Mouse (Mus musculus) adrenal gland, adult 8-10 months (tissue): Measurements from ENCODE around the gene Man1a2. TPM values are rescaled to one million over a fixed set of nuclear protein-coding genes. Genes with fewer than 3 reads are reported as not detected.

ENCODE experiments used
- DNase-seq: peaks from one replicate; pipeline ENCODE4 v3.0.0; 2022
- total RNA-seq, 4 experiments: library from RNA; stranded (reverse); gene quantifications; 2 replicates each; pipeline ENCODE4 v1.2.4; 2022

Gene Man1a2
- total RNA-seq, 4 experiments from 2014 or later = 99.9 to 119 (median 108) TPM

DNA sequence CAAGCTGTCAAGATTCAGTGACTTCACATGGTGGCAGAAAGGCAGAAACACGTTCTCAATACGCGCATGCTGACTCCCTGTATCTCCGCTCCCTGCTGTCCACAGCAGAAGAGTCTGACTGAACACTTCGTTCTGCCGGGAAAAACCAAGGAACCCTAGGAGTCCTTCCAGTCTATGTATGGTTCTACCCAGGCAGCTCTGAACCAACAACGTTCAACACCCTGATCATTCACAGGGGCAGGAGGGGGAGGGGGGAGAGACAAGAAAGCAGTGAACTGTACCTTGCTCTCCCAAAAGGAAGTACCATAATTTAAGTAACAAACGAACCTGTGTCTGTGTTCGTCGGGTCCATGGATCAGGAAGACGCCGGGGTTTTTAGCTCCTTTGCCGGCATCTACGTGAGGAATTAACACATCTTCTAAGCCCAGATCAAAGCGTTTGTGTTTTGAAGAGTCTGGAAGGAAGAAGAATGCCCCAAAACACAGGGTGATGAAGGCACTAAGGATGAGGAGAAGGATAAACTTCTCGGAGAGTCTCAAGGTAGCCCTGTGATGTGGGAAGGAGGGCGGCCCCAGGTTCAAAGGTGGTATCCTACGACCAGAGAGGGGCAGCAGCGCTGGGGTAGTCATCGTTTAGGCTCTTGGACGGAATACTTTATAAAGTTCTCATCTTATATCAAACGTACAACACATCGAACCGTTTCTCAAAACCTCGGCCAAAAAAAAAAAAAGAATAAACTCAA is 898 bp downstream of the Man1a2 start:
- DNase-seq = no peak

GRCm38 (mm10) chr3:100682841-100683240 is 2.5 kb downstream of the Man1a2 start:
- no peak for DNase-seq

- no peak for DNase-seq
Measured at GRCm38 (mm10) chr3:100682281-100682680, 3.0 kb downstream of the Man1a2 start.

GRCm38 (mm10) chr3:100681448-100682092 is 3.7 kb downstream of the Man1a2 start:
- no peak for DNase-seq

DNA sequence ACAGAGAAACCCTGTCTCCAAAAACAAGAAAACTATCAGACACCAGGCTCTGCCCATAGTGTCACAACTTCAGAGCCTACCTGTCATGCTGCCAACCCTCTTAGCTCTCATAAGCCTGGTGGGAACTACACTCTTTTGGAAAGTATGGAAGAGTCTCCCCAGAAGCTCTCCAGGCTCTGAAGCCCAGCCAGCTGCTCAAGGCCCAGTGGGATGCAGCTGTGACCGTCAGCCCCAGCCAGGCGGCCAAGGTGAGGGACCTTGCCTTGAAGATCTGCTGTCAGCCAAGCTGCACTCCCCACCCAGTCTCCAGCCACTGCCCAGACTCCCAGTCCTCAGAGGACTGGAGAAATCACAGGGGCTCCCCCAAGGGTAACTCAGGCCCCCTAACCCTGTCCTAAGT is 5.1 kb downstream of the Man1a2 start:
- DNase-seq = peak; percentile 34

GRCm38 (mm10) chr3:100678951-100679570 is 6.2 kb downstream of the Man1a2 start:
- DNase-seq = no peak

DNA sequence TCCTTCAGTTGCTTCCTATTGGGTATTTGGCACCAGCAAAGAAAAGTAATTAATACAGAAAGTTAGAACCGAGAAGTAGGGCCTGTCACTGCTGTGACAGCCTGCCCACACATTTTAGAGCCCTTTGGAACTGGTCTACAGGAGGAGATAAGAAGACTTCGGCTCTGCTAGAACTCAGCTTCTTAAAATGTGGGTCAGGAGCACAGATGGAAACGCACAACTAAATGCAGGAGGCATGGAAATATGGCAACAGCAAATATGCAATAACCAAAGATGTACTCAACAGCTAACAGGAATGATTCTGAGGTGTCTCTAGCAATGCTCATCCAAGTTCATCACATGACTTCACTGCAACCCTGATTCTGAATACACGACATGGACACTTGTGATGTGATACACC is 10.2 kb downstream of the Man1a2 start:
- no peak for DNase-seq

GRCm38 (mm10) chr3:100670412-100670811 is 14.9 kb downstream of the Man1a2 start:
- DNase-seq = no peak

GRCm38 (mm10) chr3:100653291-100653690 is 32.0 kb downstream of the Man1a2 start:
- DNase-seq = no peak

- DNase-seq = no peak
Measured at GRCm38 (mm10) chr3:100641581-100641980, 43.7 kb downstream of the Man1a2 start.

- DNase-seq = no peak
Measured at GRCm38 (mm10) chr3:100636255-100636654, 49.0 kb downstream of the Man1a2 start.

- DNase-seq = peak; percentile 43
Measured at GRCm38 (mm10) chr3:100634821-100635220, 50.5 kb downstream of the Man1a2 start.

DNA sequence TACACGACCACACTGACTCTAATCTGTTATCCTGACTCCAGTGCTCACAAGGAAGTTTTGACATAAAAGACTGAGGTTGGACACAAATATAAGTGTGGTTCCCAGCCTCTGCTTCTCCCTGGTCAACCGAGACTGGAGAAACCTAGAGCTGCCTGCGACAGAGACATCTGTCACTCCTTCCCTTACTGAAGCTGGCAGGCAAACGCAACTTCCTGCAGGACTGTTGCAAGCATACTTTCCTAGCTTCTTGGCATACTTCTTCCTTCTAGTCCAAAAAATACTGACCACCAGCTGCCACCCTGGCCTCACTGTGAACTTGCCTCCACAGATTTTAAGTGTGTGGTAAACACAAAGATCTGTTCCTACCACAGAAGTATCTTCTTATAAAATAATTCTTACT is 66.8 kb downstream of the Man1a2 start:
- DNase-seq = no peak

GRCm38 (mm10) chr3:100610916-100611315 is 74.4 kb downstream of the Man1a2 start:
- DNase-seq = no peak

DNA sequence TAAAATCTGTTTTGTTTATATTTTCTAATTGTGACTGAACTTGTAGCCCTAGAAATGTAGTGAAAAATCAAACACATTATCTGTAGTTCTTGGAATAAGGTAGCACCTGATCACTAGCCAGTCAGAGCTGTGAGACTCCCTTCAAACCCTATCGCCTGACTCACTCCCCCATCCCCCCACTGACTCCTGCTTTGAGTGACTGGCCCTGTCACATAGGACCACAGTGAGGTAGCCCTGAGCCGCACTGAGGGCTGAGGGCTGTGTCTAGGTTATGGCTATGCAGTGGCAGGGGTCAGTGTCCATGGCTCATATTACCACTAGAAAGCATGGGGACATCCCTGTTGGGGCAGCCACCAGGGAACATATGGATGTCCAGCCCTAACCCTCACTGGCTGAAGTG is 80.8 kb downstream of the Man1a2 start:
- DNase-seq = no peak

- no peak for DNase-seq
Measured at GRCm38 (mm10) chr3:100599265-100599820, 86.0 kb downstream of the Man1a2 start.

GRCm38 (mm10) chr3:100591053-100591452 is 94.2 kb downstream of the Man1a2 start:
- no peak for DNase-seq

GRCm38 (mm10) chr3:100582721-100583355 is 102.5 kb downstream of the Man1a2 start:
- no peak for DNase-seq

DNA sequence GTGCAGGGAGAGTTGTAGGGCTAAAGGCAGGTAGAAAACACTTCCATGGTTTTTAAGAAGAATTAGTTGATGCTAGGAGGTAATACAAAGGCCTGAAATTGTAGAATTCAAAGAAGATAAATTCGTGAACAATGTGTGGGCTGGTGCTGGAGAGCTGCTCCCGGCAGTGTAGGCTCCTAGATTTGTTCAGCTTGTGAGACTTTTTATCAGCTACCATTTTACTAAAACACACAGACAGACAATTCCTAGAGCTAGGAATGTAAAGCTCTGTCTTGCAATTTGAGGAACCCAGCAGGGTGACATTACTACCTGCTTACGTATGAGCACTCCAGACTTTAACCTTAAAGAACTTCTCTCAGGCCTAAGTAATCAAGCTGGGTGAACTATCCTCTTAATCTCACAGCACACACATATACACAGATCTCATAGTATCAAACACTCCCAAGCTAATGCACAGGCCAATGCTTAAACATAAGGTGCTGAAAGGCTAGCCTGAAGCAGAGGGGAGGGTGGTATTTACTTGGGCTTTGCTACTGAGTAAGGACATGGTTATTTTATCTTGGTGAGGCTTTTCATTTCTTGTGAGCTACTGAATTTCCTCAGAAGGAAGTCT is 112.6 kb downstream of the Man1a2 start:
- no peak for DNase-seq

- no peak for DNase-seq
Measured at GRCm38 (mm10) chr3:100568443-100569390, 116.6 kb downstream of the Man1a2 start.

DNA sequence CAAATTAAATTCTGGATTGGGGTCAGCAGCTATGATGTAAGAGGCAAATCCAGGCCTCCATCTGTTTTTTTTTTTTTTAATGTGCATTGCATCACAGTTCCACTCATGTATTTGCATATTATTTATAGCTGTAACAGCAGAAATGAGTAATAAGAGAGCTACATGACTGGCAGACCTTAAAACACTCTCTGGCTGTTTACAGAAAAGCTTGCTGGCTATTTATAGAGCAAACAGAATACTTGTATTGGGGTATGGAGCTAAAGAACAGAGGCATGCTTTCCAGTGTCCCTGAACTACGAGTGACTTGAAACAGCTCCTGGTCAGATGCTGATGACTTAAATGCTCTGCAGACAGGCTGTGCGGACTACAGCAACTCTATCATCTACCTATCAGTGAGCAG is 121.7 kb downstream of the Man1a2 start:
- no peak for DNase-seq
